Comparison of ENCODE assay signal across 9 mouse cellular contexts in genomic region chr7:144789601-144790556, GRCm38 (mm10). TPM values are rescaled to one million over a fixed set of nuclear protein-coding genes. Genes with fewer than 3 reads are reported as not detected.
A peak's percentile ranks its signal among the peaks of the same experiment; 100 is the strongest.
DNase-seq lines count a peak whose midpoint lies in the region; ATAC-seq and TF ChIP-seq lines count a peak whose summit lies in the region.
"Had no signal": no experiment of that assay in that cellular context is flagged by ENCODE, and none has a peak within 500 bp of the region (broad histone marks: within the 10 kb centered on the region; RNA-seq: fewer than 3 reads in every experiment).

No protein-coding gene starts in this region.

- no peaks in the 10 kb centered on the region for H3K36me3 ChIP-seq in heart, embryonic 14.5 days (ENCODE audit: control insufficient read depth, insufficient read depth, low read length)
- H3K36me3 ChIP-seq in ES-E14 (ENCODE audit: control insufficient read depth, insufficient read depth, low read length, poor library complexity, severe bottlenecking): no peaks in the 10 kb centered on the region
- no peaks in the 10 kb centered on the region for H3K36me3 ChIP-seq in forebrain, embryonic 14.5 days (ENCODE audit: control insufficient read depth, insufficient read depth, low read length)
- H3K36me3 ChIP-seq in liver, embryonic 16.5 days (ENCODE audit: control insufficient read depth, insufficient read depth): no peaks in the 10 kb centered on the region

- WGBS in heart, embryonic 14.5 days: 52% methylated on average over 36 of the region's 36 CpGs
- 55% methylated on average over 36 of the region's 36 CpGs for WGBS in forebrain, embryonic 14.5 days
- 51% methylated on average over 36 of the region's 36 CpGs for WGBS in liver, embryonic 16.5 days (ENCODE audit: insufficient replicate concordance)

- H3K27me3 ChIP-seq in heart, embryonic 14.5 days (ENCODE audit: control insufficient read depth, insufficient read depth, low read length): peaks cover 34% of the 10 kb centered on the region
- H3K27me3 ChIP-seq in forebrain, embryonic 14.5 days (replicated peaks; ENCODE audit: control insufficient read depth, insufficient read depth, low read length): no peaks in the 10 kb centered on the region
- no peaks in the 10 kb centered on the region; the same call in 1 of the 2 replicates for H3K27me3 ChIP-seq in liver, embryonic 16.5 days (ENCODE audit: control insufficient read depth, insufficient read depth, low read depth, low read length)

- in situ Hi-C loops in ES-E14 (cut with MboI; ENCODE audit: low sequenced_read_pairs in 2 of 2, unreplicated experiment in 2 of 2): loop anchor here (5.0 to 10.0 kb wide), 3 partner anchors 102 to 455 kb away; partner anchors contain the start of gene Fgf15 (in 1 of the 2)

- no peaks in the 10 kb centered on the region for H3K9me3 ChIP-seq in heart, embryonic 14.5 days (ENCODE audit: control insufficient read depth, low read length)
- no peaks in the 10 kb centered on the region for H3K9me3 ChIP-seq in ES-E14 (ENCODE audit: control insufficient read depth, insufficient read depth, low read depth, low read length)
- H3K9me3 ChIP-seq in forebrain, embryonic 14.5 days (replicated peaks; ENCODE audit: control insufficient read depth, low read length): no peaks in the 10 kb centered on the region
- H3K9me3 ChIP-seq in liver, embryonic 16.5 days (replicated peaks; ENCODE audit: control insufficient read depth, low read length): no peaks in the 10 kb centered on the region

- no peak for ATAC-seq in heart, embryonic 14.5 days (ENCODE audit: insufficient number of reproducible peaks, insufficient read depth, low FRiP score, low read depth)
- 0 out of 2 replicates have a peak, but pooled peaks have one; percentile 34 for ATAC-seq in forebrain, embryonic 14.5 days
- no peak for ATAC-seq in liver, embryonic 16.5 days (ENCODE audit: low read depth)

- peak overlapping the region; percentile 58 for H3K4me2 ChIP-seq in heart, embryonic 14.5 days (ENCODE audit: low read length)
- peak overlapping the region; percentile 32 for H3K4me2 ChIP-seq in forebrain, embryonic 14.5 days (ENCODE audit: low read length)
- peak overlapping the region; percentile 76 for H3K4me2 ChIP-seq in liver, embryonic 16.5 days (ENCODE audit: low read depth, low read length)

- intact Hi-C loops in heart, postnatal 14 days (cut with DNase I): no loop called here

- H3K27ac ChIP-seq in heart, embryonic 14.5 days (replicated peaks in 1 of 2; ENCODE audit: control insufficient read depth in 1 of 2, insufficient read depth in 1 of 2, low read depth in 2 of 2, low read length in 2 of 2): no peak overlapping the region
- H3K27ac ChIP-seq in ES-E14 (ENCODE audit: insufficient read depth, low read depth, low read length, poor library complexity, severe bottlenecking): no peak overlapping the region
- no peak overlapping the region for H3K27ac ChIP-seq in forebrain, embryonic 14.5 days (ENCODE audit: low read depth, low read length)
- peak overlapping the region; percentile 95 for H3K27ac ChIP-seq in liver, embryonic 16.5 days (ENCODE audit: low read length)

- H3K4me3 ChIP-seq in heart, embryonic 14.5 days (ENCODE audit: control insufficient read depth in 1 of 2, insufficient read depth in 1 of 2, low read depth in 1 of 2, low read length in 2 of 2): peak overlapping the region; percentile 22 to 25; a peak in 2 of 4 replicates
- 0 out of 4 replicates have a peak overlapping the region, but pooled peaks of 1 of the 2 experiments have one; percentile 6 for H3K4me3 ChIP-seq in ES-E14 (ENCODE audit: insufficient read depth in 1 of 2, low read depth in 1 of 2, low read length in 2 of 2, poor library complexity in 1 of 2, severe bottlenecking in 1 of 2)
- H3K4me3 ChIP-seq in forebrain, embryonic 14.5 days (ENCODE audit: low read depth, low read length): peak overlapping the region; percentile 3; the same call in 1 of the 2 replicates
- peak overlapping the region; percentile 1; the same call in 1 of the 2 replicates for H3K4me3 ChIP-seq in liver, embryonic 16.5 days (ENCODE audit: low read depth, low read length)

- H3K9ac ChIP-seq in heart, embryonic 14.5 days (ENCODE audit: low read length): no peak overlapping the region
- H3K9ac ChIP-seq in ES-E14 (ENCODE audit: insufficient read depth, low read depth, low read length, poor library complexity, severe bottlenecking): no peak overlapping the region
- H3K9ac ChIP-seq in forebrain, embryonic 14.5 days (ENCODE audit: low read length): no peak overlapping the region
- H3K9ac ChIP-seq in liver, embryonic 16.5 days (ENCODE audit: low read depth, low read length): no peak overlapping the region

- peaks cover 22 to 27% of the 10 kb centered on the region in 2 experiments for H3K4me1 ChIP-seq in heart, embryonic 14.5 days (ENCODE audit: control insufficient read depth in 2 of 2, insufficient read depth in 2 of 2, low read length in 2 of 2)
- 0 out of 4 replicates have a peak, but pooled peaks cover 0 to 2% of the 10 kb centered on the region in 2 experiments for H3K4me1 ChIP-seq in ES-E14 (ENCODE audit: control insufficient read depth in 2 of 2, insufficient read depth in 2 of 2, low read length in 2 of 2, poor library complexity in 1 of 2)
- H3K4me1 ChIP-seq in forebrain, embryonic 14.5 days (ENCODE audit: control insufficient read depth, insufficient read depth, low read length): no peaks in the 10 kb centered on the region
- peaks cover 51% of the 10 kb centered on the region for H3K4me1 ChIP-seq in liver, embryonic 16.5 days (ENCODE audit: control insufficient read depth, low read depth, low read length)

- no peak for DNase-seq in heart, postnatal 14 days
- DNase-seq in ES-E14 (ENCODE audit: low read depth, low spot score) (no peak), adipocyte (ENCODE audit: low spot score) (no peak)
- peak; percentile 19 for DNase-seq in forebrain, embryonic 14.5 days (ENCODE audit: low spot score)
- no peak for DNase-seq in adrenal gland, adult 2 months
- DNase-seq in cerebellum, postnatal 25 days: no peak

TF ChIP-seq in ES-E14, 5 proteins besides CTCF, POLR2A, EP300 and RAD21:
- TF ChIP-seq ZC3H11A (IDR thresholded peaks at IDR 0.05; ENCODE audit: borderline replicate concordance, low read depth, low read length) (peak; percentile 32; the same call in 1 of the 2 replicates), CHD2 (IDR thresholded peaks at IDR 0.05; ENCODE audit: low read depth, low read length) (no peak)
TF ChIP-seq in ES-E14: peak in this region for 1.

RNA-seq across cellular contexts. Expression of gene Ano1, which starts 38.1 kb away (rescaled TPM):
- polyA plus RNA-seq in heart, embryonic 14.5 days (2014; fragmentation: Nextera tagmentation; extraction: Ambion mirVana): 7.3 and 7.5 TPM in 2 replicates
- 10 to 100 TPM; 18.8 to 22.6 TPM for total RNA-seq in heart, postnatal 14 days (2021)
- total RNA-seq in ES-E14 (2012; rRNA removed): 3.9 and 9.1 TPM in 2 replicates
- 6.0 and 7.8 TPM in 2 replicates for polyA plus RNA-seq in forebrain, embryonic 14.5 days (2014; fragmentation: Nextera tagmentation; extraction: Ambion mirVana)
- polyA plus RNA-seq in liver, embryonic 16.5 days (2015; fragmentation: Nextera tagmentation; extraction: Ambion mirVana): 1.3 TPM in 2 replicates
- 10 to 100 TPM; 24.6 to 32.4 TPM for total RNA-seq in adrenal gland, adult 2 months (2021)
- 13.9 and 17.1 TPM in 2 replicates for polyA plus RNA-seq in adrenal gland, adult 2 months (2012; rRNA removed)
- total RNA-seq: CH12.LX had no signal

RNA-seq across cellular contexts. Expression of gene Fgf3, which starts 48.0 kb away (rescaled TPM):
- polyA plus RNA-seq in heart, embryonic 14.5 days (2014; fragmentation: Nextera tagmentation; extraction: Ambion mirVana): not detected in 2 replicates
- total RNA-seq in heart, postnatal 14 days (2021): not detected
- 2.4 and 3.3 TPM in 2 replicates for total RNA-seq in ES-E14 (2012; rRNA removed)
- polyA plus RNA-seq in forebrain, embryonic 14.5 days (2014; fragmentation: Nextera tagmentation; extraction: Ambion mirVana): 2.0 and 3.2 TPM in 2 replicates
- 0.05 and 0.11 TPM in 2 replicates for polyA plus RNA-seq in liver, embryonic 16.5 days (2015; fragmentation: Nextera tagmentation; extraction: Ambion mirVana)
- under 1 TPM; 0.81 to 0.93 TPM for total RNA-seq in adrenal gland, adult 2 months (2021)
- 3.5 and 4.9 TPM in 2 replicates for polyA plus RNA-seq in adrenal gland, adult 2 months (2012; rRNA removed)
- total RNA-seq: CH12.LX had no signal

RNA-seq across cellular contexts. Expression of gene Fgf4, which starts 57.3 kb away (rescaled TPM):
- not detected in 2 replicates for polyA plus RNA-seq in heart, embryonic 14.5 days (2014; fragmentation: Nextera tagmentation; extraction: Ambion mirVana)
- total RNA-seq in heart, postnatal 14 days (2021): not detected
- 147 and 268 TPM in 2 replicates for total RNA-seq in ES-E14 (2012; rRNA removed)
- polyA plus RNA-seq in forebrain, embryonic 14.5 days (2014; fragmentation: Nextera tagmentation; extraction: Ambion mirVana): not detected in 2 replicates
- polyA plus RNA-seq in liver, embryonic 16.5 days (2015; fragmentation: Nextera tagmentation; extraction: Ambion mirVana): not detected in 2 replicates
- not detected for total RNA-seq in adrenal gland, adult 2 months (2021)
- polyA plus RNA-seq in adrenal gland, adult 2 months (2012; rRNA removed): not detected in 2 replicates
- total RNA-seq: CH12.LX had no signal
